Comparison of ENCODE assay signal across 12 mouse cellular contexts in the genomic region with DNA sequence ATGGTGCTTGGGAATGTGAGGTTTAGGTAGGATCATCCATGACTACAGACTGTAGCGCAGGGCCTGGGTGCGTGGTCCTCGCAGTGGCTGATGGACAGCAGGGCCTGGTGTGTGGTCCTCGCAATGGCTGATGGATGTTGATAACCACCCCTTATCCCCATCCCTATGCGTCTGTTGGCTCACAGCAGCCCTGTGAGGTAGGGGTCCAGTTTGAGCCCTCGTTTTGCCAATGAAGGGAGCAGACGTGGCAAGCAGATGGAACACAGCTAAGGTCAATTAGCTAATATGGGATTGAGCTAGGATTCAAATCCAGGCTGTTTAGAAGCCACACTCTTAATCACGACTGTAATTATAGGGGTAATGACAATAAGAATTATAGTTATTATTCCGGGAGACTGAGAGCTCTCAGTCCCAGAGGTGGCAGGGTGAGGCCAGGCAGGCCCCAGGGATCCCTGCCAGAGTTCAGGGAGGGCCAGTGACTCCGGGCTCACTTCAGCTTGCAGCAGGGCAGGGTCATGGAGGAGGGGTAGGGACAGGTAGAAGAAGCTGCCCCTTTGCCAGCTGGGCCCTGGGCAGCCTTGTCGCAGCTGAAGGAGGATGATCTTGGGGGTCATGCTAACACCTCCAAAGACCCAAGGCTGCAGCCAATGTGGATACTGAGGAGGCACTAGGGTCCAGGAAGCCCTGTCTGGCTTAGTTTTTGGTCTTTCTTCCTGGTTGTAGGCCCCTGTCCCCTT.
DNase-seq lines count a peak whose midpoint lies in the region; ATAC-seq and TF ChIP-seq lines count a peak whose summit lies in the region.
"Had no signal": no experiment of that assay in that cellular context is flagged by ENCODE, and none has a peak within 500 bp of the region (broad histone marks: within the 10 kb centered on the region; RNA-seq: fewer than 3 reads in every experiment).

No protein-coding gene starts in this region.

- H3K4me2 ChIP-seq in heart, embryonic 14.5 days (ENCODE audit: low read length) = no peak overlapping the region
- no peak overlapping the region for H3K4me2 ChIP-seq in midbrain, postnatal 0 days (ENCODE audit: low read depth, low read length, poor library complexity, severe bottlenecking)
- H3K4me2 ChIP-seq in stomach, embryonic 16.5 days (ENCODE audit: low read depth, low read length) = no peak overlapping the region
- H3K4me2 ChIP-seq: hindbrain, embryonic 15.5 days had no signal

- no peaks in the 10 kb centered on the region for H3K9me3 ChIP-seq in heart, embryonic 14.5 days (ENCODE audit: control insufficient read depth, low read length)
- no peaks in the 10 kb centered on the region for H3K9me3 ChIP-seq in midbrain, embryonic 10.5 days (replicated peaks)
- H3K9me3 ChIP-seq in midbrain, postnatal 0 days (ENCODE audit: low read length) = no peaks in the 10 kb centered on the region
- no peaks in the 10 kb centered on the region for H3K9me3 ChIP-seq in stomach, embryonic 16.5 days (replicated peaks; ENCODE audit: control insufficient read depth, low read length)
- H3K9me3 ChIP-seq: forebrain, embryonic 10.5 days; hindbrain, embryonic 15.5 days had no signal

- DNase-seq in cerebellum, adult 9-11 months = peak; percentile 55
- DNase-seq in cerebellum, adult 11 months = no peak
- DNase-seq in heart, adult 9 months (ENCODE audit: low spot score in 2 of 2) = no peak
- DNase-seq in midbrain, embryonic 10.5 days (ENCODE audit: low spot score) = no peak
- no peak for DNase-seq in midbrain, postnatal 0 days (ENCODE audit: low spot score)
- DNase-seq in testis, postnatal 14 days (ENCODE audit: low spot score) = no peak
- DNase-seq: thymus, adult 18-20 months had no signal

- no peak overlapping the region for H3K4me3 ChIP-seq in heart, embryonic 14.5 days (ENCODE audit: control insufficient read depth in 1 of 2, insufficient read depth in 1 of 2, low read depth in 1 of 2, low read length in 2 of 2)
- H3K4me3 ChIP-seq in midbrain, embryonic 10.5 days = no peak overlapping the region
- no peak overlapping the region for H3K4me3 ChIP-seq in midbrain, postnatal 0 days (ENCODE audit: low read depth, low read length)
- no peak overlapping the region for H3K4me3 ChIP-seq in stomach, embryonic 16.5 days (replicated peaks; ENCODE audit: low read length)
- H3K4me3 ChIP-seq: forebrain, embryonic 10.5 days; hindbrain, embryonic 15.5 days; myocyte had no signal

- H3K36me3 ChIP-seq in heart, embryonic 14.5 days (ENCODE audit: control insufficient read depth, insufficient read depth, low read length) = peaks cover 36% of the 10 kb centered on the region
- H3K36me3 ChIP-seq in midbrain, embryonic 10.5 days = peaks cover 62% of the 10 kb centered on the region
- H3K36me3 ChIP-seq in midbrain, postnatal 0 days (ENCODE audit: insufficient read depth, low read length) = peaks cover 15% of the 10 kb centered on the region
- no peaks in the 10 kb centered on the region; the same call in 1 of the 2 replicates for H3K36me3 ChIP-seq in stomach, embryonic 16.5 days (ENCODE audit: control insufficient read depth, insufficient read depth, low read length)

- ATAC-seq in heart, embryonic 14.5 days (ENCODE audit: insufficient number of reproducible peaks, insufficient read depth, low FRiP score, low read depth) = no peak
- ATAC-seq in midbrain, postnatal 0 days (ENCODE audit: low FRiP score) = no peak
- ATAC-seq in stomach, embryonic 16.5 days (ENCODE audit: insufficient read depth, low FRiP score) = no peak

- peaks cover 17% of the 10 kb centered on the region; the same call in 1 of the 2 replicates for H3K27me3 ChIP-seq in heart, embryonic 14.5 days (ENCODE audit: control insufficient read depth, insufficient read depth, low read length)
- H3K27me3 ChIP-seq in midbrain, embryonic 10.5 days (ENCODE audit: low read depth, poor library complexity, severe bottlenecking) = no peaks in the 10 kb centered on the region
- H3K27me3 ChIP-seq in midbrain, postnatal 0 days (ENCODE audit: insufficient read depth, low read length) = no peaks in the 10 kb centered on the region
- no peaks in the 10 kb centered on the region for H3K27me3 ChIP-seq in stomach, embryonic 16.5 days (ENCODE audit: control insufficient read depth, insufficient read depth, low read length)
- H3K27me3 ChIP-seq: hindbrain, embryonic 15.5 days had no signal

- peaks cover 22 to 62% of the 10 kb centered on the region in 2 experiments for H3K4me1 ChIP-seq in heart, embryonic 14.5 days (ENCODE audit: control insufficient read depth in 2 of 2, insufficient read depth in 2 of 2, low read length in 2 of 2)
- peaks cover 56% of the 10 kb centered on the region for H3K4me1 ChIP-seq in midbrain, embryonic 10.5 days
- peaks cover 6% of the 10 kb centered on the region; the same call in 1 of the 2 replicates for H3K4me1 ChIP-seq in midbrain, postnatal 0 days (ENCODE audit: insufficient read depth, low read length)
- peaks cover 47% of the 10 kb centered on the region for H3K4me1 ChIP-seq in stomach, embryonic 16.5 days (ENCODE audit: control insufficient read depth, insufficient read depth, low read length)

- H3K27ac ChIP-seq in heart, embryonic 14.5 days (replicated peaks in 1 of 2; ENCODE audit: control insufficient read depth in 1 of 2, insufficient read depth in 1 of 2, low read depth in 2 of 2, low read length in 2 of 2) = peak overlapping the region; percentile 14 to 69; a peak in 2 of 4 replicates
- 0 out of 2 replicates have a peak overlapping the region, but pooled peaks have one; percentile 3 for H3K27ac ChIP-seq in midbrain, embryonic 10.5 days (replicated peaks)
- H3K27ac ChIP-seq in midbrain, postnatal 0 days (ENCODE audit: low read depth, low read length) = no peak overlapping the region
- 0 out of 2 replicates have a peak overlapping the region, but pooled peaks have one; percentile 35 for H3K27ac ChIP-seq in stomach, embryonic 16.5 days (ENCODE audit: low read length)
- H3K27ac ChIP-seq: forebrain, embryonic 10.5 days; hindbrain, embryonic 15.5 days had no signal

- 82% methylated on average over 11 of the region's 11 CpGs for WGBS in heart, embryonic 14.5 days
- 88% methylated on average over 11 of the region's 11 CpGs for WGBS in midbrain, embryonic 10.5 days
- 79% methylated on average over 11 of the region's 11 CpGs for WGBS in midbrain, postnatal 0 days
- WGBS in stomach, embryonic 16.5 days = 79% methylated on average over 11 of the region's 11 CpGs

- peak overlapping the region; percentile 28; the same call in 1 of the 2 replicates for H3K9ac ChIP-seq in heart, embryonic 14.5 days (ENCODE audit: low read length)
- H3K9ac ChIP-seq in midbrain, postnatal 0 days (replicated peaks; ENCODE audit: low read length, poor library complexity, severe bottlenecking) = no peak overlapping the region
- no peak overlapping the region for H3K9ac ChIP-seq in stomach, embryonic 16.5 days (ENCODE audit: low read length)
- H3K9ac ChIP-seq: hindbrain, embryonic 15.5 days had no signal

- TF ChIP-seq CTCF in midbrain, postnatal 0 days (IDR thresholded peaks at IDR 0.05) = no peak
